Mouse (Mus musculus) heart, postnatal 14 days (tissue): Measurements from ENCODE around the gene Fgf13. TPM values are rescaled to one million over a fixed set of nuclear protein-coding genes. Genes with fewer than 3 reads are reported as not detected.

Source experiments
- microRNA-seq, 2 experiments: library from miRNA; unstranded; fragments of <30 nt; microRNA quantifications; one replicate each; pipeline ENCODE4 v1.2.0; 2021 to 2022
- total RNA-seq, 2 experiments: library from RNA; stranded (reverse); gene quantifications; 2 replicates each; pipeline ENCODE4 v1.2.3; 2021

Gene Fgf13
- total RNA-seq, 2 experiments from 2014 or later = 105 to 119 TPM

Small RNAs within 50 kb of the gene (microRNA-seq; reads per million reads assigned to microRNA genes)
- 31.4 to 66.8 reads per million in 2 experiments for gene Mir504
